Mouse (Mus musculus): Measurements from ENCODE around the gene Fam129a.

The Fam129a gene

DNA sequence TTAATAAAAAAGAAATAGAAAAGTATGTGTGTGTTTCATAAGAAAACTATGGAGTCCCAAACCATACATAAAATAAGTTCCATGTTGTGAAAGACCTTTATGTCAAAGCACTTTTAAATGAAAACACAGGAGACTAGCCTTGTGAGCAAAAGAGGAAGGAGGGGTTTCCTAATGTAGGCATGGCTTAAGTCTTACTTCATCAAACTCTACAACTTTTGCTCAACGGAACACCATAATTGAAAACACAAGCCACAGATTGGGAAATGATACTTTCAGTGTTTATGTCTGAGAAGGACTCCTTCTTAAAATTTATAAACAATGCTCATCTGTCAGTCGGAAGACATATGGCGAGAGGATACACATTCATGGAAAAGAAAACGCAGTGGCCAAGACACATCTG is 54.3 kb downstream of the Fam129a start:
- no peak for DNase-seq (ENCODE audit: low spot score in 2 of 2)

DNA sequence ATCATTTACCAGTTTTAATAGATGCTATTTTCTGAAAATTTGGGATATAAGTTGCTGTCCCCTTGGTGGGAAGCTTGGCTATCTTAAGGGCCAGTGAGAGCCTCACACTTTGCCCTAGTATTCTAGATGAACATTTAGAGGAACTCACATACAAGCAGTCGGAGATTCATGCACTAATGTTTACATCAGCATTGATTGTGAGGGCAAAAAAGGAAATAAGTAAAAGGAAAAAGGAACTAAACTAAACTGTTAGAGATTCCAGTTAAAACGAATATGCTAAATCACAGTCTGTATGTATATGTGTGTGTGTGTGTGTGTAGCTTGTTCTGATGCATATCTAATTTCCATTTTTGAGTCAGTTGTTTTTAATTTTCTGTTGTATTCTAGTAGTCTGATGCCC is 54.7 kb downstream of the Fam129a start:
- no peak for DNase-seq (ENCODE audit: low spot score in 2 of 2)

DNA sequence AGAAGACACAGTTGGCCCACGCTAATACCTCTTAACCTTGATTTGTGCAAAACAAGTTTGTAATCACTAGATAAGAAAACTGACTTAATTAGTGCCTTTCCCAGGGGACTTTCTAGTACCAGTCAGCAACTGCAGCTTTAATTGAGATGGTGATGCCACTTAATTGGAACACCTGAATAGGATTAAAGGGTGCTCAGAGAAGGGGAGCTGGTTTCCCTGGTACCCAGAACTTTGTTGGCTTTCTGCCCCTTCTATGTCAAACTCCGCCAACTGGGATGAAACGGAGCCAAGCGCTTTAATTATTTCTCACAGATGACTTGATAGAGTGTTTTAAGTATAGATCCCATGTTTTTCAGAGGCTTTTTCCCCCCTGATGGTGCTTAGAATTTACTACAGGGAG is 55.6 kb downstream of the Fam129a start:
- DNase-seq (ENCODE audit: low spot score in 2 of 2): no peak

DNA sequence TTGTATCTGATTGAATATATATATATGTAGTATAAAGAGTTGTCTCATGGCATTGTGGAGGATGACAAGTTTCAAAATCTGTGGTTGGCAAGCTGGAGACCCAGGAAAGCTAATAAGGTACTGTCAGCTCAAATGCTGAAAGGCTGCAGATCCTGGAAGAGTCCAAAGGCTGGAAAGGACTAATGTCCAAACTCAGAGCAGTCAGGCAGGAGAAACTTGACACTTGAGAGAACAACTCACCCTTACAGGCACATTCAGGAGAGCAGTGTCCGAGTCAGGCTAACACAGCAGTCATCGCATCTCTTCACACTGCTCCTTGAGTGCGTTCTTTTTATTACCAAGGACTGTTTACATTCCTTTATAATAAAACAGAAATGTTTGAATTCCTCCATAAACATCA is 56.2 kb downstream of the Fam129a start:
- no peak for DNase-seq (ENCODE audit: low spot score in 2 of 2)

DNA sequence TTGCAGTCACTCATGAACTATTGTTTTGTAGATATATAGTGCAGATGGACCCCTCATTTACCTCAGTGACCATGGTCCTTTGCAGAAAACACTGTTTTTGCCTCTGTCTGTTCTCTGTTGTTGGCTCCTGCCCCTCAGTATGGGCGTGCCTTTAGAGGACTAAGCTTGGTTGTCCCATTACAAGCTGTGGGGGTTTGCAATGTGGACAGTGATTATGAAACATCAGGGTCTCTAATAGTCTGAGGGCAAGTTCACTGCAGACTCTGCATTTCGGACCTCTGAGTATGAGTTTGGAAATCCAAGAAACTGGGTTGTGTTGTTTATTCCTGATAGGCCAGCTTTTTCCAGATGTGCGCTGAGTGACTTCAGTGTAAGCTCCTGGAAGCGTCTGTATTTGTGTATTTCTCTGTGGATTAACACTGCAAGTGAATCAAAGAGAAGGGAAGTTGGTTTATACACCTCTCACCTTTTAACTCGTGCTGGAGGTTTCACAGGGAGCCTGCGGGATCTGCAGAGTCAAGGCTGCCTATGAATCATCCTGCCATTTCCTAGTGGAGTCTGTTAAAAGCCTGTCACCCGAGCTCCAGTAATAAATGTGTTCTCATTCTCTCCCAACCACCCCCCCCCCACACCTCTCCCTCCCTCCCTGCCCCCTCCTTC is 58.7 kb downstream of the Fam129a start:
- DNase-seq (ENCODE audit: low spot score in 2 of 2): no peak

DNA sequence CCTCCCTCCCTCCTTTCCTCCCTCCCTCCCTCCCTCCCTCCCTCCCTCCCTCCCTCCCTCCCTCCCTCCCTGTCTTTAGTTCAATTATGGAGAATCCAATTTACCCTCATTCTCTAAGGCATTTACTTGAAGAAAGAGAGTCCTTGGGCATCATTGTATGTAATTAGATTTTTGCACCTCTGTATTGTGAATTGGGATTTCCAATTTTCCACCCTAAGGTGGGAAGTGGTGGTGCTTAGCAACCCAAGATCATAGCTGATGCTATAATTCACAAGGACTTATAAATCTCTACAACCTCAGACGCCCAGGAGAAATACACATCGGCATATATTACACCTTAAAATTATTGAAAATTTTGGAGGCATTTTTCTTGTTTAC is 59.3 kb downstream of the Fam129a start:
- no peak for DNase-seq (ENCODE audit: low spot score in 2 of 2)

DNA sequence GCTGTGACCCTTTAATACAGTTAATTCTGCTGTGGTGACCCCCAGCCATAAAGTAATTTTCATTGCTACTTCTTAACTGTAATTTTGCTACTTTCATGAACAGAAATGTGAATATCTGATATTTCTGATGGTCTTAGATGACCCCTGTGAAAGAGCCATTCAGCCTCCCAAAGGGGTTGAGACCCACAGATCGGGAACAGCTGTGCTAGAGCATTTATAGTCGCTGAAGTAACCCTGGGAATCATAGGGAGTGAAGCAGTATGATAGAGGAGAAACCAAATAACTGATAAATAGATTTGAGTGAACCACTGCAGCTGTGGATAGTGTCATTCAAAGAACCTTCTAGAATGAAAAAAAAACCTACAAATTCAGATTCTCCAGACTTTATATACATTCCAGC is 60.1 kb downstream of the Fam129a start:
- no peak for DNase-seq (ENCODE audit: low spot score in 2 of 2)

DNA sequence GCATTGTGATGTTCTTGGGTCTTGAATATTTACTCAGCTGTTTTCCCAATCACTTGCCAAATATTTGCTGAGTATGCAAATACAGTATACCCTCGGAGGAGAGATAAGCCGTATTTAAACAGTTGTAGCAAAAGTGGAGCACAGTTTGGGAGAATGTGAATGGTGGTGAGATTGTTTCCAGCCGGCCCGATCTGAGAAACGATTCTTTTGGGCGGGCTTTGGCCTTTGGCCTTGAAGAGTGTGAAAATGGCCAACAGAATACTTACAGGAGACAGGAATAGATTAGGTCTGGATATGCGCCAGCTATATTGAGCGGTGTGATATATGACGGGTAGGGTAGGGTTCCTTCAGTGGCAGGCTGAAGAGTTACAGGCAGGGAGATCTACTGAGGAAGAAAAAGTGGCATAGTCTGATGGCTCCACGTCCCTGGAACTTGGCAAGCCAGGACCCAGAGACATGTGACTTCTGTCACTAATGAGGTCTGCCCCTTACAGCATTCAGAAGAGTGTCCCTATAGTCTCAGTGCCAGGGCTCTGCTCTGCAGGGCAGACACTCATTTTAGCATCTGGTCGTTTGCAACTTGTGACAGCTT is 60.8 kb downstream of the Fam129a start:
- no peak for DNase-seq (ENCODE audit: low spot score in 2 of 2)

DNA sequence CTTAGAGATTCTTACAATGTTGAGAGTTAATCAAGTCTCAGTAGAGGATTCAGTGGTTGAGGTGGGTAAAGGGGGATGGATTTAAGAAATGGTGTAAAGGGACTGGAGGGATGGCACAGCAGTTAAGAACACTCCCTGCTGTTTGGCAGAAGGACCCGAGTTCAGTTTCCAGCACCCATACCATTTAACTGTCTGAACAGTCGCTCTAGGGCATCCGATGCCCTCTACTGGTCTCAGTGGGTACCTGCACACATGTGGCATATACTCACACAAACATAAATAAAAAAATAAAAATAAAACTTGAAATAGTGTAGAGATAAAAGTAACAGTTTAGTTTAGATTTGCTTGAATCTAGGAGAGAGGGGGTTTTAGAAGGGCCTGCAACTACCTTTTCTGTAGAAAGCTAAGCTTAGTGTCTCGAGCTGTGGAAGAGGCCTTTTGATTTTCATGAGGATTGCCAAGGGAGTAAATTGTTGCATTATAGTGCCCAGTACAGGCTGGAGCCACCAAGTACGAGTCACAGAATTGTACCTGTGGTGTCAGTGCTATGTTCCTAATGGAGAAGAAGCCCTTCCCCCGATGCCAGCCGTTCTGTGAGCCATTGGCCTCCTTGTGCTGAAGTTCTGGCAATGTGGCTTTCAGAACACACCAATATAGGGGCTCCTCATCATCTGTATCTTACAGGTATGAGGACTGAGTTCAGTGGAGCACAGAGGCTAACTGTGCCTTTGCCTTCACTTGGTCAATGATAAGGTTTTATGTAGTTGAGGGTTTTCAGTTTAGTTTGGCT is 61.8 kb downstream of the Fam129a start:
- DNase-seq (ENCODE audit: low spot score in 2 of 2): no peak

DNA sequence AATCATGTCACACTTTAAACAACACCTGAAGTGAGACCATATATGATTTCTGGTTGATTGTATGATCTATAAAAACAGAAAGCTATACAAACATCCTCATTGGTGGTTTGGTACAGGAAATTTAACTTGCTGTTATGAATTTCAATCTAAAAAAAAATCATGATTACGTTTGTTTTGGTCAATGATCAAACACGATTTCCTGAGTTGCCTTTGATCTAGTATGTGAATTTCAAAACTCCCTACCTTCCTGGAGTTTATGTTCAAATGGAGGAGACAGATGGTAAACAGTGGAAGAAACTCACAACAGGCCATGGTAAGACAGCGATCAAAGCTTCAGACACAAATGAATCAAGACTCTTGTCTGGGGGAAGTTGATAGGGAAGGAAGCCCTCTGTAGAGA is 65.7 kb downstream of the Fam129a start:
- DNase-seq (ENCODE audit: low spot score in 2 of 2): no peak

DNA sequence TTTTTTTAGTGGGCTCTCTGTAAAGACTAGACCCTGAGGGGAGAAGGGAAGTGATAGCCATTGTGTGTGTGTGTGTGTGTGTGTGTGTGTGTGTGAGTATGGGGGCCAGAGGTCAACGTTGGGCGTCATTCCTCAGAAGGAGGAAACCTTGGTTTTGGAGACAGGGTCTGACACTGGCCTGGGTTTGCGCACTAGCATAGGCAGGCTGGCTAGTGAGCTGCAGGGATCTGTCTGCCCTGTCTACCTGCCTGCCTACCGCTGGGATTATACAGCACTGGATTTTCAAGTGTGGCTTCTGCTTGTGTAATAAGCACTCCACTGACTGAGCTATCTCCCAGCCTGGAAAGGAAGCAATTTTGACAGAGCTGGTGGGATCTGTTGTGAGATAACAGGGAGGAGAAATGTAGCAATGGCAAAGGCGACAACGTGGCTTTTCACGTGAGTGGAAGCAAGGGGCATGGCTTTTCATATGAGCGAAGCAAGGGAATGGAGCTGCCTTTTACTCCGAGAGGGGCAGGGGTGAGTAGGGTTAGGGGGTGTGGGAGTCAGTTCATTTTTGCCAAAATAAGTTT is 66.5 kb downstream of the Fam129a start:
- DNase-seq (ENCODE audit: low spot score in 2 of 2): no peak

DNA sequence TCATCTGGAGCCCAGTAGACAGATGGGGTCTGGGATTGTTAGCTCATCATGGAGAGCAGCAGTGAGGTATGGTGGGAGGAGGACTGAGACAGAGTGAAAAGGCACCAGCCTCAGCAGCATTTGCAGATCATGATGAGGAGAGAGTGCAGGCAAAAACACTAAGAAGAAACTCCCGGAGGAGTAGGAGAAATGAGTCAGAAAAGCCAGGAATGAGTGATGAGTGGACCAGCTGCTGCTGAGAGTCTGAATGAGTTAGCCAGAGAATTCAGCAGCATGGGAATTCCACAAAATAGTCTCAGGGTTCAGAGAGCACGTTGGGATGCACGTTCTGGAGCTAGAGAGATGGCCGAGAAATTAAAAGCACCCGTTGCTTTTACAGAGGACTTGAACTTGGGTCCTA is 67.4 kb downstream of the Fam129a start:
- no peak for DNase-seq (ENCODE audit: low spot score in 2 of 2)

DNA sequence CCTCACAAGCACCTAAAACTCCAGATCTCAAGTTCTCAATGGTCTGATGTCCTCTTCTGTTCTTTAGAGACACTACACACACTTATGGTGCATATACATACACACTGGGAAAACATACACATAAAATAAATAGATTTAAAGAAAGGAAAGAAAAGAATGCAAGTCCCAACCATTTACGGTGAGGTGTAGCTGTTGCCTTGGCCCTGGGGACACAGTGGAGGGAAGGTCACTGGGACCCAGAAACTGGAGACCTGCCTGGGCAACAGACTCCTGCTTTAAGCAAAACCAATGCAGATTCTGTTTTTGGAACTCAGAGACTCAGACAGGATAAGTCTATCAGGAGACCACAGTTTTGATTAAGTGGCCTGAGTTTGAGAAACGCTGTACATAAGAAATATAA is 67.8 kb downstream of the Fam129a start:
- DNase-seq (ENCODE audit: low spot score in 2 of 2): no peak

DNA sequence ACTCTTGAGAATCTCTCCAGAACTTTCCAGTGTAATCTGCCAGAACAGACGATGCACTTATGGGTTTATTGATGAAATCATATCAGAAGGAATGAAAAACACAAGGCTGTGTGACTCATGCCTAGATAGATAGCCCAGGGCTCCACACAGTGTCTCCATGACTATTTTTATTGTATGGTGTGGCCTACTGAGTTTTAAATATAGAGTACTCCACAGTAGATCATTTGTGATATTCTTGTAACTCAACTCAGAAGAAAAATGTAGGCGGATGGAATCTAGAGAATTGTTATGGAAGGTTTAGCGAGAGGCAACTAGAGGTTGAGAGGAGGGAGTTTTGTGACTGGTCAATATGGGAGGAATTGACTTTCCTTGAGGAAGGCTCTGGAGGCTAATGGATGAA is 75.4 kb downstream of the Fam129a start:
- no peak for DNase-seq (ENCODE audit: low spot score in 2 of 2)

DNA sequence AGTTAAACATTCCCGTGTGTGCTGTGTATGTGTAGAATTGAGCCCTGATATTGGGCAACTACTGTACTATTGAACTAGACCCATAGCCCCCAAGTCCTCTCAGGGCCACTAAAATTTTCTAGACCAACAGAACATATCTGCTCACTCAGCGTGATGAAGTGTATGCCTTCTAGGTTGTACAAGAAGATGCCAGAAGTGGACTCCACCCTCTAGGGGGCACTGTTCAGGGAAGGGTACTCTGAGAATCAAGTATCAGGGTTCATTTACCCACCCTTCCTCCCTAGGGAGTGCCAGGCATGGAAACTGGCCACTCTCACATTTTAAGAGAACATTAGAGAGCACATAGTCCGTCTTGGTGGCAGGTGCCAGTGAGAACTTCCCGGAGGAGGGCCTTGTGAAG is 77.1 kb downstream of the Fam129a start:
- no peak for DNase-seq (ENCODE audit: low spot score in 2 of 2)

DNA sequence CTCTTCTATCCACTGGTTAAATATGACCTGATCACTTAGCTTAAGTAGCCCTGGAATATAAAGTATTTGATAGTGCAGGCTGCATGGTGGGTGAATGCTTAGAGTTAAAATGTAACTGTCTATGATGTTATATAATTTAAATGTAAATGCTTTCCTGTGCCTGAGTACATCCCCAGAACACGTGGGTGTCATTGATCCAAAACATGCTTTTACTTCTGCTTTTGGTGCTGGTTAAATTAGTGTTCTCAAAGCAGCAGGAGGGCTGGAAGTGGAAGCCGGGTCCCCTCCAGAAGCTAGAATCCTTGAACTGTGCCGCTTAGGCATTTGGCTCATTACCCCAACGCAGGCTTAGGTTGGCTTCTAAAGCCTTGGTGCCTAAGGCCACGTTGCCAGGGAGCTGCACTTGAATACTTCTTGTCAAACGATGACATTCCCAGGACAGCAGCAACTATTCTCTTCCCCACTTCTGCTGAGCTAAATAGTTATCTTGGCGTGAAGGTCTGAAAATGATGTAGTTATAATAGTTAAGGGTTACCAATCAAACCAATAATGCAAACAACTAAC is 86.1 kb downstream of the Fam129a start:
- peak in 1 of 2 experiments; percentile 11 for DNase-seq (ENCODE audit: low spot score in 2 of 2)

DNA sequence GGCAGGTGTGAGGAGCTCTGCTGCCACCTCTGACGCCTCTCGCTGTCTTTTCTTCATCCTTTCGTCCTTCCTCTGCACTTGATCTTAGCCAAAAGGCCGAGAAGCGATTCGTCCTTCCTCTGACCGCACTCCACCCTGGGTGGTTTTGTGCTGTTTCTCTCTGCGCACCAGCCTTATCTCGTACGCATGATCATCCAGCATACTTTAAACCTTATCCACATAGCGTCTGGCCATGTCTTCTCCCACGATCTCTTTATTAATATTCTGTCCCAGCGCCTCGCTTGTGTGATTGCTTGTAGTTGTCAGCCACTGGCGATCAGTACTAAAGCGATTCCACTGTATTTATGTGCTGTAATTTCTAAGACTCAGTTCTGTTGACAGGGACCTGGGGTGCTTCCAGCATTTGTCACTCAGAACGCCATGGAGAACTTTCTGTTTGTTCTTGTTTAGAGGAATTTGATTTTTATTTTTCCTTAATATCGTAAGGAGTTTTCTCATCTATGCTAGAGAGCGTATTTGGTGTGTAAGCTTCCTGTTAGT is 87.4 kb downstream of the Fam129a start:
- DNase-seq (ENCODE audit: low spot score in 2 of 2): no peak

DNA sequence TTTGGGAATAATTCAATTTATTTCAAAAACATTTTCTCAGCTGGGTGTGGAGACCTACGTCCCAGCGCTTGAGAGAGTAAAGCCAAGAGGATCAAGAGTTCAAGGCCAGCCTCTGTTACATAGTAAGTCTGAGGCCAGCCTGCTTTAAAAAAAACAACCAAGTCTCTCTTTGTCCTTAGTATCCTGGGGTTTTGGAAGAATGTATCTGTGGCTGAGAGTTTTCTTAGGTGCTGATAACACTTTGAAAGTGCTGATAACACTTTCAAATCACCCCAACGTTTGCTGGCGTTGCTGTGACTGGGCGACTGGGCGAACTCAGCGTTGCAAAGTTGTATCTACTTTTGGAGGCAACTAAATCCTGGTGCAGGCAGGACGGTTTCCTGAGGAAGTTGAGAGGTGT is 88.7 kb downstream of the Fam129a start:
- no peak for DNase-seq (ENCODE audit: low spot score in 2 of 2)

DNA sequence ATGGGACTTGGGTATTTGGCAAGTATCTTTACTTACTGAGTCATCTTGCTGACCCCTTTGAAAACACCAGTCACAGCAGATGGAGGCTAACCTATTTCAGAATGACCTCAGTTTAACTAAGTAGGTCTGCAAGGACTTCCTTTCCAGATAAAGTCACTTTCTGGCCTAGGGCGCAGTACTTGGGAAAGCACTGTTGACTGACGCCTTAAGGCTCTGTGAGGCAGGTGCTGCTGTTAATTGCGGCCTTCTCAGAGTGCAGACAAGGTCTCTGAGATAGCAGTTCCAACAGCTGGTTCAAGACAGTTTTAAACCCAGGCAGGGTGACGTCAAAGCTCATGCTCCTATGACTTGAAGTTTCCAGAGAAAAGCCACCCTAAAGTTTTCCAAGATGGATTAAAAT is 89.3 kb downstream of the Fam129a start:
- no peak for DNase-seq (ENCODE audit: low spot score in 2 of 2)

DNA sequence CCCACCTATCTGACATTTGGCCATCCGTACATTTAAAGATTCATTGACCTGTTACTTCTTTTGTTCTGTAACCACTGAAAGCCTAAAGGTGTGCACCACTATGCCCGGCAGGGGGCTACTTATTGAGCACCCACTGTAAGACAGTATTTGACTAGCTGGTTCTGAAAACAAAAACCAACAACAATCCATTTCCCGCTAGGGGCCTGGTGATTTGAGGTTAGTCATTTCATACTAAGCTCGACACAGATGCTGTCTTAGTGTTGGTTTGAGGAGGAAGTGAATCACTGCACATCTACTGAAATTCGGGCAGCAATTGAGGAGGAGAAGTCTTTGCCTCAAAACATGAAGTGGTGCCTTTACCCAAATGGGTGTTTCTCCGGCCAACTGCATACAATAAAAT is 89.9 kb downstream of the Fam129a start:
- DNase-seq (ENCODE audit: low spot score in 2 of 2): no peak

DNA sequence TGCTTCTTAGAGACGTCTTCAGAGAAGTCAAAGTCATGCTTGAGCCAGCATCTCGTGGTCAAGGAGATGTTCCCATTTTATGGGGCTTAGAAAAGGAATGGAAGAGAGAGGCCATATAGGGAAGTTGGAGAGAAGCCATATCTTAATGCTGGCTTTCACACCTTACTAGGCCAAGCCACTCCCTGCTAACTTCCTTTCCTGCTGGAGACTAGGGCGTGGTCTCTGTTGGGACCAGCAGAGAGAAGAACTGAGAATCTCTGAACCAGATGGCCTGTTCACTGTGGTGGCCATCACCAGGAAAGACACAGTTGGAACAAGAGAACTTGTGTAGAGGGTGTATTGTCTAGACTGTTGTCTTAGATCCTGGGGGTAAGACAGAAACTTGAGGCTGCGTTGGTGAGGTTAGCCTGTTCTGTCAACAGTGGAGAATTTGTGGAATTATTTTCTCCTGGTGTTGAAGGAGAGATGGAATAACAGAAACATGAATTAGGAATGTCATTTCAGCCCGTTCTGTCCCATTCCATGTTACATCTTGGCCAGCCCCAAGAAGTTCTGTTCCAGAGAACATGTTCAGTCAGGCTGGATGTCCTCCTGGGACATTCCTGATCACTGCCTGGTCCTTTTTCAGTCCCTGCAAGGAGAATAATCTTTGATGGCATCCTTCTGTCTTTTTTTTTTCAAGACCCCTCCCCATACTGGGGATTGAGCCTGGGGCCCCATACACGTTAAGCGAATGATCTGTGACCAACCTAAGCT is 90.9 kb downstream of the Fam129a start:
- no peak for DNase-seq (ENCODE audit: low spot score in 2 of 2)

DNA sequence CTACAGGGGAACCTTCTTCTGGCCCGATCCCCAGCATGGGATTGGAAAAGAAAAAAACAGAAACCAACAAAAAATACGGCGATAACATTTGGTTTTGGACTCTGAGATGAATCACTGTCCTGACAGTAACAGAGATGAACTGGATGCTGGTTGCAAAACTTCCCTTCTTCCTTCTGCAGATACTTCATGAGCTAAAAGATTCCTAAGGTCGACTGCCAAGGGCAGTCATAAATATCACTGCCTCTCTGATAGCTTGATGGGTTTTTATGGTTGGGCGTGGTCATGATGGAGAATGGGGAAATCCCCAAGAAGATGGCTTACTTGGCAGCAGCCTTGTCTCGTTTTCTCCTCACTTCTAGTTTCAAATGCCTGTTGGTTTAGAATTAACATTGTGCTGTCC is 92.0 kb downstream of the Fam129a start:
- DNase-seq (ENCODE audit: low spot score in 2 of 2): no peak
